Mouse (Mus musculus) 416B (cell line): ENCODE measurements at regions not wholly inside any gene's neighbourhood (a gene's known extent, or its start where the extent isn't known, plus 50 kb on each side); places are given as distances from the start of the nearest gene placed in this dataset.

Source experiments
- DNase-seq: peaks from one replicate; pipeline ENCODE4 v3.0.0; 2011; ENCODE audit warnings: low read depth

GRCm38 (mm10) chr16:85743022-85743421 lies 59.9 kb downstream of the Adamts1 start:
- no peak for DNase-seq

GRCm38 (mm10) chr16:85738606-85739195 lies 64.2 kb downstream of the Adamts1 start:
- no peak for DNase-seq

- no peak for DNase-seq
These were observed 74.9 kb downstream of the Adamts1 start for GRCm38 (mm10) chr16:85728026-85728425.

GRCm38 (mm10) chr16:85721968-85722367 lies 80.9 kb downstream of the Adamts1 start:
- DNase-seq: no peak

- DNase-seq: no peak
These were observed 90.6 kb downstream of the Adamts1 start for GRCm38 (mm10) chr16:85712291-85712690.

GRCm38 (mm10) chr16:85704254-85705020 lies 98.5 kb downstream of the Adamts1 start:
- no peak for DNase-seq

GRCm38 (mm10) chr16:85702889-85703480 lies 99.9 kb downstream of the Adamts1 start:
- no peak for DNase-seq

GRCm38 (mm10) chr16:85699329-85699728 lies 103.6 kb downstream of the Adamts1 start:
- no peak for DNase-seq

- no peak for DNase-seq
These were observed 120.2 kb downstream of the Adamts1 start for GRCm38 (mm10) chr16:85682721-85683120.

- peak; percentile 42 for DNase-seq
These were observed 122.6 kb downstream of the Adamts1 start for GRCm38 (mm10) chr16:85680351-85680750.

- no peak for DNase-seq
These were observed 124.1 kb downstream of the Adamts1 start for GRCm38 (mm10) chr16:85678781-85679180.

GRCm38 (mm10) chr16:85678228-85678627 lies 124.7 kb downstream of the Adamts1 start:
- peak; percentile 34 for DNase-seq

GRCm38 (mm10) chr16:85677027-85677426 lies 123.8 kb upstream of the Cyyr1 start:
- peak; percentile 36 for DNase-seq

GRCm38 (mm10) chr16:85668767-85669166 lies 115.6 kb upstream of the Cyyr1 start:
- no peak for DNase-seq

GRCm38 (mm10) chr16:85667790-85668189 lies 114.6 kb upstream of the Cyyr1 start:
- no peak for DNase-seq

- no peak for DNase-seq
These were observed 96.3 kb upstream of the Cyyr1 start for GRCm38 (mm10) chr16:85649516-85649915.

- DNase-seq: no peak
These were observed 87.8 kb upstream of the Cyyr1 start for GRCm38 (mm10) chr16:85640992-85641391.

- DNase-seq: no peak
These were observed 83.9 kb upstream of the Cyyr1 start for GRCm38 (mm10) chr16:85637079-85637478.

- no peak for DNase-seq
These were observed 76.5 kb upstream of the Cyyr1 start for GRCm38 (mm10) chr16:85629738-85630137.

- no peak for DNase-seq
These were observed 71.3 kb upstream of the Cyyr1 start for GRCm38 (mm10) chr16:85624505-85624904.

GRCm38 (mm10) chr16:85604089-85604488 lies 50.9 kb upstream of the Cyyr1 start:
- no peak for DNase-seq
